Mouse (Mus musculus) embryonic stem cell, embryonic (primary cell): ENCODE data around the gene Acvr2a.

Experiments
- CTCF ChIA-PET, 4 experiments: fragments of 300-600 bp in 2 of 4; fragments of 350-600 bp in 2 of 4; sonication (Branson Sonifier 250); formaldehyde crosslinking; loops; one replicate each; lab custom pipeline; 2022; ENCODE audit warnings: inconsistent platforms in 2 of 4; lab: Charles Lee
- POLR2A ChIA-PET, 4 experiments: fragments of 300-600 bp in 2 of 4; fragments of 350-600 bp in 2 of 4; sonication (Branson Sonifier 250); formaldehyde crosslinking; loops; one replicate each; lab custom pipeline; 2022; ENCODE audit warnings: antibody characterized with exemption in 4 of 4, inconsistent platforms in 1 of 4; lab: Charles Lee

The Acvr2a gene

GRCm38 (mm10) chr2:48813371-48814222, at the start of gene Acvr2a:
TSS of gene Acvr2a (plus strand) at chr2:48814109.
- POLR2A ChIA-PET = interaction anchor here in 3 of 4 experiments (0.9 to 1.4 kb wide), 8 partner anchors 11 to 638 kb away, joined by 3 to 8 read pairs (median 4); partner anchors contain the start of gene Mbd5 (in 2 of the 3)
- CTCF ChIA-PET = interaction anchor here in 1 of 4 experiments (0.5 kb wide), 1 partner anchor 19 kb away, joined by 6 read pairs; no protein-coding TSS in a partner anchor

- POLR2A ChIA-PET = interaction anchor here in 1 of 4 experiments (0.6 kb wide), 1 partner anchor 250 kb away, joined by 3 read pairs; no protein-coding TSS in a partner anchor
- CTCF ChIA-PET = no interaction called here
Measured at GRCm38 (mm10) chr2:48766513-48766912, 47.4 kb upstream of the Acvr2a start.

- ChIA-PET POLR2A (no interaction called here), CTCF (no interaction called here)
Measured at GRCm38 (mm10) chr2:48767778-48768177, 46.1 kb upstream of the Acvr2a start.

- CTCF ChIA-PET = no interaction called here
- POLR2A ChIA-PET = no interaction called here
Measured at GRCm38 (mm10) chr2:48768219-48768618, 45.7 kb upstream of the Acvr2a start.

GRCm38 (mm10) chr2:48770100-48770499, 43.8 kb upstream of the Acvr2a start:
- ChIA-PET CTCF (no interaction called here), POLR2A (no interaction called here)

GRCm38 (mm10) chr2:48770634-48771033, 43.3 kb upstream of the Acvr2a start:
- CTCF ChIA-PET = interaction anchor here in 1 of 4 experiments (0.6 kb wide), 1 partner anchor 588 kb away, joined by 4 read pairs; no protein-coding TSS in a partner anchor
- POLR2A ChIA-PET = no interaction called here

- CTCF ChIA-PET = no interaction called here
Measured at GRCm38 (mm10) chr2:48775281-48775680, 38.6 kb upstream of the Acvr2a start.

GRCm38 (mm10) chr2:48788901-48789300, 25.0 kb upstream of the Acvr2a start:
- CTCF ChIA-PET = no interaction called here
- POLR2A ChIA-PET = no interaction called here

More at GRCm38 (mm10) chr2:48775281-48775680, 38.6 kb upstream of the Acvr2a start:
- POLR2A ChIA-PET = no interaction called here

GRCm38 (mm10) chr2:48814223-48815038, 522 bp downstream of the Acvr2a start:
- ChIA-PET POLR2A (interaction anchor here in 3 of 4 experiments (0.9 to 2.6 kb wide), 8 partner anchors 10 to 637 kb away, joined by 3 to 9 read pairs (median 4); partner anchors contain the start of gene Mbd5 (in 1 of the 3)), CTCF (interaction anchor here in 1 of 4 experiments (0.5 kb wide), 1 partner anchor 689 kb away, joined by 5 read pairs; no protein-coding TSS in a partner anchor)

- POLR2A ChIA-PET = interaction anchor here in 1 of 4 experiments (1.0 to 2.6 kb wide), 2 partner anchors 10 to 19 kb away, joined by 3 to 9 read pairs; no protein-coding TSS in a partner anchor
- CTCF ChIA-PET = no interaction called here
Measured at GRCm38 (mm10) chr2:48815039-48815590, 1.2 kb downstream of the Acvr2a start.

- CTCF ChIA-PET = no interaction called here
- POLR2A ChIA-PET = interaction anchor here in 2 of 4 experiments (0.8 to 2.6 kb wide), 3 partner anchors 9 to 725 kb away, joined by 3 to 9 read pairs (median 3); no protein-coding TSS in a partner anchor
Measured at GRCm38 (mm10) chr2:48816141-48817028, 2.5 kb downstream of the Acvr2a start.

GRCm38 (mm10) chr2:48825878-48826277, 12.0 kb downstream of the Acvr2a start:
- CTCF ChIA-PET = no interaction called here
- POLR2A ChIA-PET = interaction anchor here in 2 of 4 experiments (2.2 to 2.5 kb wide), 2 partner anchors 10 to 12 kb away, joined by 4 to 9 read pairs; partner anchors contain the start of gene Acvr2a (in 1 of the 2)

- ChIA-PET CTCF (no interaction called here), POLR2A (interaction anchor here in 2 of 4 experiments (2.2 to 2.5 kb wide), 2 partner anchors 11 to 13 kb away, joined by 4 to 9 read pairs; partner anchors contain the start of gene Acvr2a (in 1 of the 2))
Measured at GRCm38 (mm10) chr2:48826380-48826779, 12.5 kb downstream of the Acvr2a start.

GRCm38 (mm10) chr2:48830492-48830891, 16.6 kb downstream of the Acvr2a start:
- CTCF ChIA-PET = no interaction called here

GRCm38 (mm10) chr2:48832305-48832704, 18.4 kb downstream of the Acvr2a start:
- POLR2A ChIA-PET = interaction anchor here in 2 of 4 experiments (0.6 to 0.7 kb wide), 2 partner anchors 10 to 426 kb away, joined by 3 to 7 read pairs; no protein-coding TSS in a partner anchor

More at GRCm38 (mm10) chr2:48830492-48830891, 16.6 kb downstream of the Acvr2a start:
- POLR2A ChIA-PET = no interaction called here

GRCm38 (mm10) chr2:48833884-48834450, 20.1 kb downstream of the Acvr2a start:
- POLR2A ChIA-PET = interaction anchor here in 2 of 4 experiments (0.7 to 1.5 kb wide), 4 partner anchors 19 to 1198 kb away, joined by 3 to 4 read pairs (median 4); partner anchors contain the start of gene Acvr2a (in 2 of the 2)
- CTCF ChIA-PET = no interaction called here

More at GRCm38 (mm10) chr2:48832305-48832704, 18.4 kb downstream of the Acvr2a start:
- CTCF ChIA-PET = no interaction called here
